Comparison of ENCODE assay signal across 29 mouse cellular contexts in the genomic region with DNA sequence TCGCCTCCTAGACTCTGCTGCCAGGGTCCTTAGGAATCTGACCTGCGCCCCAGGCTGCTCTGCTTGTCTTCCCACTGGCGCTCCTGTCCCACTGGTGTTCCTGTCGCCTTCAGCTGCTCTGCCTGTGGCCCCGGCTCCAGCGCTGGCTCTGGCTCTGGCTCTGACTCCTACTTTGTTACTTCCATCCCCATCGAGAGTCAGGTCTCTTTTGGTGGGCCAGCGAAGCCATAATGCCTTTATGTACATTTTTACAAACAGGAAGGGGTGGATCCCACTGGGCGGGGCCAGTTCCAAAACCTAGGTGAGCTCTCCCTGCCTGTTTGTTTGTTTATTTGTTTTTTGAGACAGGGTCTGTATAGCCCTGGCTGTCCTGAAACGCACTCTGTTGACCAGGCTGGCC. TPM values are rescaled to one million over a fixed set of nuclear protein-coding genes. Genes with fewer than 3 reads are reported as not detected.
A peak's percentile ranks its signal among the peaks of the same experiment; 100 is the strongest.
DNase-seq lines count a peak whose midpoint lies in the region; ATAC-seq and TF ChIP-seq lines count a peak whose summit lies in the region.
"Had no signal": no experiment of that assay in that cellular context is flagged by ENCODE, and none has a peak within 500 bp of the region (broad histone marks: within the 10 kb centered on the region; RNA-seq: fewer than 3 reads in every experiment).

No protein-coding gene starts in this region.

- H3K9ac ChIP-seq in ES-Bruce4 (ENCODE audit: low read depth, poor library complexity, severe bottlenecking), result peak overlapping the region; percentile 19
- H3K9ac ChIP-seq: embryonic facial prominence, embryonic 12.5 days; forebrain, embryonic 13.5 days; forebrain, embryonic 15.5 days; forebrain, postnatal 0 days had no signal

- H3K36me3 ChIP-seq in testis, adult 2 months (ENCODE audit: control insufficient read depth, insufficient read depth, low read length), result no peaks in the 10 kb centered on the region
- peaks cover 3% of the 10 kb centered on the region; the same call in 1 of the 2 replicates for H3K36me3 ChIP-seq in ES-Bruce4 (ENCODE audit: control insufficient read depth, insufficient read depth, low read length, poor library complexity, severe bottlenecking)
- H3K36me3 ChIP-seq: embryonic facial prominence, embryonic 12.5 days; forebrain, embryonic 15.5 days had no signal

- H3K27me3 ChIP-seq in testis, adult 2 months (ENCODE audit: control insufficient read depth, insufficient read depth, low read length), result no peaks in the 10 kb centered on the region
- H3K27me3 ChIP-seq in ES-Bruce4 (ENCODE audit: control insufficient read depth, insufficient read depth, low read length, poor library complexity, severe bottlenecking), result no peaks in the 10 kb centered on the region
- H3K27me3 ChIP-seq: embryonic facial prominence, embryonic 12.5 days; forebrain, embryonic 13.5 days; forebrain, embryonic 15.5 days; Patski had no signal

- no peak for DNase-seq in testis, postnatal 14 days (ENCODE audit: low spot score)
- DNase-seq in R1 (ENCODE audit: low read depth, low spot score), result peak; percentile 51
- no peak for DNase-seq in left cerebral cortex, adult 2 months (ENCODE audit: extremely low spot score in 1 of 2, low spot score in 2 of 2)
- no peak for DNase-seq in retina, embryonic 14.5 days (ENCODE audit: low spot score)
- no peak for DNase-seq in urinary bladder, postnatal 10 days (ENCODE audit: low spot score)
- DNase-seq: adrenal gland, adult 8-10 months; adrenal gland, postnatal 14 days; adrenal gland, postnatal 36 days; cerebellum, adult 11-12 months; cerebellum, adult 2 months; cerebellum, adult 9-10 months; cerebellum, postnatal 10 days; cerebellum, postnatal 25 days; forebrain, postnatal 0 days had no signal

- H3K27ac ChIP-seq in testis, adult 2 months (ENCODE audit: control insufficient read depth, insufficient read depth, low read depth, low read length), result no peak overlapping the region
- H3K27ac ChIP-seq in ES-Bruce4 (ENCODE audit: insufficient read depth, low read length), result no peak overlapping the region
- H3K27ac ChIP-seq in left cerebral cortex, adult 2 months, result no peak overlapping the region
- H3K27ac ChIP-seq: embryonic facial prominence, embryonic 10.5 days; embryonic facial prominence, embryonic 12.5 days; forebrain, embryonic 13.5 days; forebrain, embryonic 15.5 days had no signal

- peaks cover 11% of the 10 kb centered on the region for H3K4me1 ChIP-seq in testis, adult 2 months (ENCODE audit: control insufficient read depth, insufficient read depth, low read length)
- no peaks in the 10 kb centered on the region for H3K4me1 ChIP-seq in ES-Bruce4 (ENCODE audit: control insufficient read depth, insufficient read depth, low read length)
- H3K4me1 ChIP-seq: embryonic facial prominence, embryonic 10.5 days; embryonic facial prominence, embryonic 12.5 days; forebrain, embryonic 13.5 days; forebrain, embryonic 15.5 days had no signal

- peak; percentile 27; the same call in 1 of the 2 replicates for ATAC-seq in megakaryocyte-erythroid progenitor cell, adult 5-6 weeks (replicated peaks; ENCODE audit: low FRiP score, low TSS enrichment, poor library complexity, severe bottlenecking)
- ATAC-seq: activated CD4-positive, CD25-positive, alpha-beta regulatory T cell, adult 4 months; forebrain, embryonic 13.5 days; forebrain, embryonic 15.5 days; forebrain, postnatal 0 days; Patski had no signal

- TF ChIP-seq CTCF in testis, adult 2 months (IDR thresholded peaks at IDR 0.05; ENCODE audit: control insufficient read depth, insufficient read depth, insufficient replicate concordance, low read depth, low read length), result no peak
- no peak for TF ChIP-seq CTCF in ES-Bruce4 (IDR thresholded peaks at IDR 0.05; ENCODE audit: low read depth, low read length)
- no peak for TF ChIP-seq CTCF in left cerebral cortex, adult 2 months (IDR thresholded peaks at IDR 0.05)

- intact Hi-C loops in left cerebral cortex, adult 2 months (cut with DNase I), result no loop called here

- H3K9me3 ChIP-seq in ES-Bruce4 (replicated peaks; ENCODE audit: control insufficient read depth, insufficient read depth, low read length, poor library complexity, severe bottlenecking), result no peaks in the 10 kb centered on the region
- H3K9me3 ChIP-seq: forebrain, embryonic 15.5 days had no signal

- no peak for TF ChIP-seq POLR2A in testis, adult 2 months (IDR thresholded peaks at IDR 0.05; ENCODE audit: control insufficient read depth, low read depth, low read length)
- no peak for TF ChIP-seq POLR2A in ES-Bruce4 (IDR thresholded peaks at IDR 0.05; ENCODE audit: insufficient read depth, low read length)

- H3K4me3 ChIP-seq in testis, adult 2 months (ENCODE audit: control insufficient read depth, low read depth, low read length), result peak overlapping the region; percentile 13; the same call in 1 of the 2 replicates
- peak overlapping the region; percentile 62 for H3K4me3 ChIP-seq in ES-Bruce4 (ENCODE audit: low read depth, low read length)
- no peak overlapping the region for H3K4me3 ChIP-seq in left cerebral cortex, adult 2 months
- H3K4me3 ChIP-seq: embryonic facial prominence, embryonic 10.5 days; embryonic facial prominence, embryonic 12.5 days; forebrain, embryonic 13.5 days; forebrain, embryonic 15.5 days had no signal

- TF ChIP-seq EP300 in ES-Bruce4 (IDR thresholded peaks at IDR 0.05; ENCODE audit: insufficient read depth, low read depth, low read length), result no peak

RNA-seq across cellular contexts. Expression of a gene that starts 11.8 kb away (rescaled TPM):
- polyA plus RNA-seq in testis, adult 2 months (2012; rRNA removed), result 90.1 and 92.2 TPM in 2 replicates
- polyA plus RNA-seq in ES-Bruce4 (2011; ENCODE audit: insufficient read depth, insufficient read length, low read depth, missing spikeins), result 130 and 140 TPM in 2 replicates
- total RNA-seq in megakaryocyte-erythroid progenitor cell, adult 5-6 weeks (2014; fragmentation: Nextera tagmentation), result 42.9 and 52.9 TPM in 2 replicates
- 87.4 and 94.0 TPM in 2 replicates for total RNA-seq in megakaryocyte-erythroid progenitor cell, adult 5-6 weeks (2017)
- 10 to 100 TPM; 56.0 to 61.1 TPM for total RNA-seq in left cerebral cortex, adult 2 months (2021)

RNA-seq across cellular contexts. Expression of a gene that starts 20.1 kb away (rescaled TPM):
- not detected in 2 replicates for polyA plus RNA-seq in testis, adult 2 months (2012; rRNA removed)
- not detected in 2 replicates for polyA plus RNA-seq in ES-Bruce4 (2011; ENCODE audit: insufficient read depth, insufficient read length, low read depth, missing spikeins)
- total RNA-seq in megakaryocyte-erythroid progenitor cell, adult 5-6 weeks (2014; fragmentation: Nextera tagmentation), result not detected in 2 replicates
- not detected in 2 replicates for total RNA-seq in megakaryocyte-erythroid progenitor cell, adult 5-6 weeks (2017)
- not detected for total RNA-seq in left cerebral cortex, adult 2 months (2021)
- total RNA-seq: adrenal gland, adult 18-20 months; adrenal gland, adult 8-10 months; adrenal gland, postnatal 14 days; adrenal gland, postnatal 36 days; forebrain, postnatal 0 days; G1E had no signal
- polyA plus RNA-seq: activated CD4-positive, CD25-positive, alpha-beta regulatory T cell, adult 4 months; C2C12; cerebellum, adult 2 months; cortical plate, adult 2 months; embryonic facial prominence, embryonic 10.5 days; embryonic facial prominence, embryonic 12.5 days; embryonic facial prominence, embryonic 14.5 days; forebrain, embryonic 11.5 days; forebrain, embryonic 13.5 days; forebrain, embryonic 15.5 days; forebrain, postnatal 0 days; G1E; Patski had no signal

RNA-seq across cellular contexts. Expression of a gene that starts 40.6 kb away (rescaled TPM):
- polyA plus RNA-seq in testis, adult 2 months (2012; rRNA removed), result 20.7 and 26.4 TPM in 2 replicates
- 43.1 and 49.3 TPM in 2 replicates for polyA plus RNA-seq in ES-Bruce4 (2011; ENCODE audit: insufficient read depth, insufficient read length, low read depth, missing spikeins)
- 44.5 and 60.0 TPM in 2 replicates for total RNA-seq in megakaryocyte-erythroid progenitor cell, adult 5-6 weeks (2014; fragmentation: Nextera tagmentation)
- total RNA-seq in megakaryocyte-erythroid progenitor cell, adult 5-6 weeks (2017), result 28.5 and 30.1 TPM in 2 replicates
- total RNA-seq in left cerebral cortex, adult 2 months (2021), result 10 to 100 TPM; 15.0 to 18.8 TPM
